Mouse (Mus musculus): ENCODE results near the gene Arhgap35.

Arhgap35 gene

DNA sequence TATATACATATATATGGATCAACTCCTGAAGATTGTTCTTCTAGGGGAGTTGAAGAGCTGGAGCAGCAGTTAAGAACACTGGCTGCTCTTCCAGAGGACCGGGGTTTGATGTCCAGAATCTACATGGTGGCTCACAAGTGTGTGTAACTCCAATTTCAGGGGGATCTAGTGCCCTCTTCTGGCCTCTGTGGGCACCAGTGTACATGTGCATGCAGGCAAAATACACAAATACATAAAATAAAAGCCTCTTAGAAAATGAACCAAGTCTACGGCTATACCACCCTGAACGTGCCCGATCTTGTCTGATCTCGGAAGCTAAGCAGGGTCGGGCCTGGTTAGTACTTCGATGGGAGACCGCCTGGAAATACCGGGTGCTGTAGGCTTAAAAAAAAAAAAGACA lies 143.2 kb downstream of the Arhgap35 start:
- peak; percentile 38 for DNase-seq (ENCODE audit: low read depth, low spot score)

DNA sequence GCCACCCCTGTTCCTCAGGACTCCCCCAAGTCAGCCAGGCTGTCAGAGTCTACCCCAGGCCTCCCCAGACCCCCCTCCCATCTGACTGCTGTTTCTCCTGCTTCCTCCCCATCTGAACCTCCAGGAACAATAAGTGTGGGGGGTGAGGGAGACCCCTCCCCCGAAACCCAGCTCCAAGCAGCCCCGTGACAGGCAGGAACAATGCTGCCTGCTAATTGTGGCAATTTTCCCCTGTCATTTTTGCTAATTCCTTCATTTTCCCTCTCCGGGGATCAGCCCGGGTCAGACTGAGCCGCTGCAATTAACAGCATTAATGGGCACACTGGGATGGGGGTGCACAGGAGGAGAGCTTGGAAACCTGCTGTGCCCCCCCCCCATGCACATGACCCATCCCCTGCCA lies 146.7 kb downstream of the Arhgap35 start:
- no peak for DNase-seq (ENCODE audit: low read depth, low spot score)

DNA sequence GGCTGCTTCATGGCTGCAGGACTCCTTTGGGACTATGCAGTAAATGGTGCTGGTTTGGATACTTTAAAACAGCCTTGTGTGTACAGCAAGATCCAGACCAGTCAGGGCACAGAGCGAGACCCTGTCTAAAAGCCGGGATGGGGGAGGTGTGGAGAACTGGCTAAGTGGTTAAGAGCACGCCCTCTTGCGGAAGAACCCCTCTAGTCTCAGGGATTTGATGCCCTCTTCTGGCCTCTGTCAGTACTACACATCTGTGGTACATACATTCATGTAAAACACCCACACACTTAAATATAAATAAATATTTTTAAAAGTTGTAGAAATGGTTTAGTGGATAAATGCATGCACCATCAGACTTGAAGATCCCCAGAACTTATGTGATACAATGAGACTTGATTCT lies 148.2 kb downstream of the Arhgap35 start:
- DNase-seq (ENCODE audit: low read depth, low spot score): peak; percentile 87

DNA sequence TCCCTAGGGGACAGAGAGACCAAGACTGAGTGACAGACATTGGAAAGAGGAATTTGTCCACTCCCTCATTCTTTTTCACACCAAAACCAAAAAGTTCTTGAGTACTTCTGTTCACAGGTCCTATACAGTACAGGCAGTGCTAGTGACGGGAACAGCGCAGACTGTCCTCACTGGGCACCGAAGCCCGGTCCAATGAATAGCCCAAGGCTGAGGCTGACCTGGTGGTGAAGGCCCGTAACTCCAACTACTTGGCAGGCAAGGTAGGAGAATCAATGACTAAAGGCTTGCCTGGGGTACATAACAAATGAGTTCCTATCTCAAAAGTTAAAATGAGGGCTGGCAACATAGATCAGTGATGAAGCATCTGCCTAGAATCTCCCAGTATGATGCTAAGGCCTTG lies 149.2 kb downstream of the Arhgap35 start:
- DNase-seq (ENCODE audit: low read depth, low spot score): no peak

DNA sequence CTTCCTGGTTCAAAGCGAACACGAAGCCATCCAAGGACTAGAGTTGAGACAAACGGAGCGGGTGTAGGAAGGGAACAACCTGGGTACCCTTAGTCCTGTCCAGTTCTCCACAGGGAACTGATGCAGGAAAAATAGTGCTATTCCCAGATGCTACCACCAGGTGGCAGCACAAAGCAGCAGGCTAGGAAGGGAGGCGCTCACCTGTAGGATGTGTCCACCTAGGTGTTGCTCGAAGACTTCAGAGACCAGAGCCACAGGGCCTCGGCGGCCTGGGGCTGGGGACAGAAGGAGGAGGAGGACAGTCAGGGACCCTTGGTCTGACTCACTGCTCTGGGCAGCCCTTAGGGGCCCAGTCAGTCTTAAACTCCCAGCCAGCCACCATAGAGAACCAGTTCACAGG lies 149.6 kb downstream of the Arhgap35 start:
- DNase-seq (ENCODE audit: low read depth, low spot score): peak; percentile 79

DNA sequence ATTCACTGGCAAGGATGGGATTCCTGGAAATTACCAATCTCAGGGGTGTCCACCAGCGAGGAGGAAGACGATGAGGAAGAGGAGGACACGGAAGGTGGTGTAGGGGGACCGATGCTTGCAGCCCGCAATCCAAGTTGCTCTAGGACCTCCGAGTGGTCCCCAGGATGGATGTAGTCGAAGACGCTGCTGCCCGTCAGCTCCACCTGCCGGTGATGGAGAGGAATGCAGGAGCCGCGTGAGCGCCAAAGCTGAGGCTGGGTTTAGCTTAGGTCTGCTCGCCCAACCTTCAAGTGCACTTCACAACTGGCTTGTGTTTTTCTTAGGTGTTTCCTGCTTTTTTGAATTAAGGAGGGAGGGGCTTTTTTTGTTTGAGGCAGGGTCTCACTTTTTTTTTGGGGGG lies 151.6 kb downstream of the Arhgap35 start:
- peak; percentile 88 for DNase-seq (ENCODE audit: low read depth, low spot score)

DNA sequence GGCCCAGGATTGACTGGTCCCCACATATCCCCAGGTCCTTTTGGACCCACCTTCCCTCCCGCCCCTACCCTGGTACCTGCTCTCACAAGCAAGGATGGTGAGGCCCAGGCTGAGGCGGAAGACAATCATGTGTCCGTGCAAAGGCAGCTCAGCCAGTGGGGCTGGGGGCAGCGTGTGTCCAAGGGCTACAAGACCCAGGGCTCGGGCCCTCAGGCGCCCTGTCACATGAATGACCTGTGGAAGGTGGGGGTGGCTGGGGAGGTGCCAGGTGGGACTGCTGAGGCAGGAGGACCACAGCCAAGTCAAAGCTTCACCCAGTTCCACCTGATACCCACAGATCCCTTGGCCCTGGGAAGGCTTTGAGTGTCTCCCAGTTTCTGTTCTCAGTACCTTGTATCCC lies 153.1 kb downstream of the Arhgap35 start:
- DNase-seq (ENCODE audit: low read depth, low spot score): no peak

DNA sequence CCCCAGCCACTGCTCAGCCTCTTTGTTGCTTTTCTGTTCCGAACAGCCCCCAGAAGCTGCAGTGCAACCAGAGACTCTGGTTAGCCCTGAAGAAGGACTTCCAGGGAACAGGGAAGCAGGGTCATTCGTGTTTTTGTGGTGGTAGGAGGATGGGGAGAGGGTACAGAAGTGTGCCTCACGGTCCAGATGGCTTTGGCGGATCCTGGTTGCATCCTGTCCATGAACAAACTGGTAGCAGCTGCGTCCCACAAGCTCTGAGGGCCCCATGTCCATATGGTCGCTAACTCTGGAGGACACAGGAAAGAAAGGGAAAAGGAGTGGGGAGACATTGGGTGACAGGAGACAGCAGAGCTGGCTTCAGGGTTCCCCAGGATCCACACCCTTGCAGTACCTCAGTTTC lies 153.6 kb downstream of the Arhgap35 start:
- no peak for DNase-seq (ENCODE audit: low read depth, low spot score)

DNA sequence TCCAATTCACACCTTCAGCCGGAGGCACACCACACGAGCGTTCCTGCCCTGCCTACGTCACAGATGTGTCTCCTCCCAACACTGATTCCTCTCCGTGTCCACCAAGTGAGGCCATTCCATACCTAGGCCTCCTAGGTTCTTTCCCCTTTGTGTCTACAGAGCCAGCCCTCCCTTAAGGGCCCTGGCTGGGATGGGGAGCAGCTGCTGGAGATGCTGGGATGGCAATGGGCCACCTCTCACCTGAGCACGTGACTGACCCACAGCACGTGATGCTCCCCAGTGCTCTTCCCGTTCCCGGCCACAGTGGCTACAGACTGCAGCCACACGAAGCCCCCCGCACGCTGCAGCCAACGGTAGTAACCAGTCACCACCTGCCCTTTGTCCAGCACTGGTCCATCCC lies 154.2 kb downstream of the Arhgap35 start:
- no peak for DNase-seq (ENCODE audit: low read depth, low spot score)

DNA sequence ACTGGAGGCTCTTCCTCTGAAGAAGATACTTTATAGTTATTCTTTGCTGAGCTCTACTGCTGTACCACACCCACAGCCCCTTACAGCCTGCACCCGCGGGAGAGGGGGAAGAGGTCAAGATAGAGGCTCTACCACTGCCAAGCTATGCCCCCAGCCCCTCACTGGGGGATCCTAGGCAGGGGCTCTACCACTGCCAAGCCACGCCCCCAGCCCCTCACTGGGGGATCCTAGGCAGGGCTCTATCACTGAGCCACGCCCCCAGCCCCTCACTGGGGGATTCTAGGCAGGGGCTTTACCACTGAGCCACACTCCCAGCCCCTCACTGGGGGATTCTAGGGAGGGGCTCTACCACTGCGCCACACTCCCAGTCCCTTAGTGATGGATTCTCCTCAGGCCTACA lies 158.5 kb downstream of the Arhgap35 start:
- DNase-seq (ENCODE audit: low read depth, low spot score): peak; percentile 35

DNA sequence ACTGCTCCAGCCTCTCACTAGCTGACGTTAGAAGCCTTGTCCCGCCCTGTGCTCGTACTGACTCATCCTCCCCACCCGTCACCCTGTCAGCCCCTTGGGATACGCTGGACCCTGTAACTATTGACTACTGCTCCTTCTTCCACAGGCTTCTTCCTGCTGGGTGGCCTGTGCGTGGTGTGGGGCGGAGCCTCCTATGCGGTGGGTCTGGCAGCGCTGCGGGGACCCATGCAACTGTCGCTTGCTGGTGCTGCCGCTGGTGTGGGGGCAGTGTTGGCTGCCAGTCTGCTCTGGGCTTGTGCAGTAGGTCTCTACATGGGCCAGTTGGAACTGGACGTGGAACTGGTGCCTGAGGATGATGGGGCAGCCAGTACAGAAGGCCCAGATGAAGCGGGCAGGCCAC lies 159.8 kb downstream of the Arhgap35 start:
- peak; percentile 28 for DNase-seq (ENCODE audit: low read depth, low spot score)

DNA sequence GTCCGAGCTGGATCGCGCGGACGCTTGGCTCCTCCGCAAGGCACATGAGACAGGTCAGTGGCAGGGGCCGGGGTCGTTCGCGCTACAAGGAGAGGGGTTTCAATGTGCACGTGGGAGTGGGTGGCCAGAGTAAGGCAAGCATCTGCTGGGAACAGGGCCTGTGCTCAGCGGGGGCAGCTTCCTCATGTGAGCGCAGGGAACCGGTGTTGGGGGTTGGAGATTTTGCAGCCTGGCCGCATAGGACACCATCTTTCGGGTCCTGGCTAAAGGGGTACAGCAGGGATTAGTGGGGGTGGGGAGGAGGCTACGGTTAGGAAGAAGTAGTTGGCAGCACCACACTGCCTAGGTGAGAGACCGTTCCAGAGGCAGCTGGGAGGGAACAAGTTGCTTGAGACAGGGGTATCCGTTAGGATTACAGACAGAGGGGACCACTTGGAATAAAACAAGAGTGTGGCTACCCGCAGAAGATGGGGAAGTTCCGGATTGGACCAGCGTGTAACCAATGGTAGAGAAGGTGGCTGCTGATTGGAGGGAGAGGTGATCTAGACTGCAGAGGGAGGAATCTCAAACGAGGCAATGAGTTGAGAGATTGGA lies 161.6 kb downstream of the Arhgap35 start:
- DNase-seq (ENCODE audit: low read depth, low spot score): peak; percentile 83

DNA sequence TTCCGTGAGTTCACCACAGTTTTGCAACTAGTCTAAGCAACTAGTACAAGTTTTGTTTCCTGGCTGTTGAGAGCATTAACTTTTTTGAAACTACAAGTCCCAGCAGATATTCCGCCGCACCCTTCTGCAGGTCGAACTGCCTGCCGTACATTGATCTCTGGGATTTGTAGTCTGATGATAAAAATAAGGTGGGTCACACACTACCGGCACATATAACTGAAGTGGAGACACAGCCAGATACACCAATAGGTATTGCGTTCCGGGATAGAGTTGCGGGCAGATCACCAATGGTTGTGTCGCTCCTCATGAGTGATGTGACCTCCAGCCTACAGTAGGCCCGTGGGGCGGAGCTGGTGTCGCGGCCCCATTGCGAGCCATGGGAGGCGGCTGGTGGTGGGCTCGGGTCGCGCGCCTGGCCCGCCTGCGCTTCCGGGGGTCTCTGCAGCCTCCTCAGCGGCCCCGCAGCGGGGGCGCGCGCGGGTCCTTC lies 162.2 kb downstream of the Arhgap35 start, which contains the start of gene Tmem160:
TSS of gene Tmem160 (plus strand) at position 193 of the 487 bp plus-strand sequence.
- peak; percentile 96 for DNase-seq (ENCODE audit: low read depth, low spot score)

DNA sequence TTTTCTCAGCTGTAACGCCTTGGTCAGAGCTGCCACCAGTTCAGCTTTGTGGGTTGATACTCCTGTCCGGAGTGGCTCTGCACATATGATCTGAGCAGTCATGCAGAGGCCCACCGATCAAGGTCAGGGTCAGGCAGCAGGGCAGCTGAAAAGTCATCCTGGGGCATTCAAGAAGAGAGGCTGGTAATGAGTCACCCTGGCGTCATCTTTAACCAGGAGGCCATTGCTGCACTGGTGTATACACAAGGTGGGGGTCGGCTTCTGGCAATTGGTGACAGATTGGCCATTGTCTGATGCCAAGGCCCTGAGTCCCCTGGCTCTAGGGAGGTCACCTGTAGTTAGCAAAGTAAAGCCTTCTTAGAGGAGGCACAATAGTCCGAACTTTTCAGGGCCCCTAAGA lies 163.1 kb downstream of the Arhgap35 start:
- DNase-seq (ENCODE audit: low read depth, low spot score): no peak
